Mouse (Mus musculus) inflammation-experienced regulatory T-cells, adult 6 months (primary cell): ENCODE measurements around the gene Mycbpap. TPM values are rescaled to one million over a fixed set of nuclear protein-coding genes. Genes with fewer than 3 reads are reported as not detected.

Experiments used
- ATAC-seq: one replicate; pipeline ENCODE4 v1.8.0; 2017
- polyA plus RNA-seq, 3 experiments: library from polyadenylated mRNA; unstranded; fragments of 100-300 nt; shearing (Covaris generic); gene quantifications; one replicate each; pipeline ENCODE4 v1.2.1; 2017

The Mycbpap gene
- polyA plus RNA-seq, 3 experiments from 2014 or later: not detected

DNA sequence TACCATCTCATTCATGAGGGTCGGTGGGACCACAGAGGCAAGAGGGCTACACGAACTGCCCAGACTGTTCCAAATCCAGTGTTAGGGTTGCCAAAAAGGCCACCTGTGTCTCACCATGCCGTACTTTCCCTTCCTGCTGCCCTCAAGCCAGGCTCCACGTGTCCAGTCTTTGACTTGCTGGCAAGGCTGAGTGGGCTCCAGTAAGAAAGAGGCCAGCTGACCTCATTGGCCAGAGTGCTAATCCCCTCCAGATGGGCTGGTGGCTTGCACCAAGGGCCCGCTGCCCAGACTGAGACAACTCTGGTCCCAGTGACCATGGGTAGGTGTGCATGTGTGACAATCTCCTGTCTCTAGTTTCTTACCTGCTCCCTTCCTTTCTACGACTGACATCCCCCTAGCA, 43.9 kb downstream of the Mycbpap start:
- no peak for ATAC-seq

- no peak for ATAC-seq
These were observed 45.8 kb downstream of the Mycbpap start for GRCm38 (mm10) chr11:94475722-94476121.

- no peak for ATAC-seq
These were observed 47.0 kb downstream of the Mycbpap start for GRCm38 (mm10) chr11:94474544-94474910.

DNA sequence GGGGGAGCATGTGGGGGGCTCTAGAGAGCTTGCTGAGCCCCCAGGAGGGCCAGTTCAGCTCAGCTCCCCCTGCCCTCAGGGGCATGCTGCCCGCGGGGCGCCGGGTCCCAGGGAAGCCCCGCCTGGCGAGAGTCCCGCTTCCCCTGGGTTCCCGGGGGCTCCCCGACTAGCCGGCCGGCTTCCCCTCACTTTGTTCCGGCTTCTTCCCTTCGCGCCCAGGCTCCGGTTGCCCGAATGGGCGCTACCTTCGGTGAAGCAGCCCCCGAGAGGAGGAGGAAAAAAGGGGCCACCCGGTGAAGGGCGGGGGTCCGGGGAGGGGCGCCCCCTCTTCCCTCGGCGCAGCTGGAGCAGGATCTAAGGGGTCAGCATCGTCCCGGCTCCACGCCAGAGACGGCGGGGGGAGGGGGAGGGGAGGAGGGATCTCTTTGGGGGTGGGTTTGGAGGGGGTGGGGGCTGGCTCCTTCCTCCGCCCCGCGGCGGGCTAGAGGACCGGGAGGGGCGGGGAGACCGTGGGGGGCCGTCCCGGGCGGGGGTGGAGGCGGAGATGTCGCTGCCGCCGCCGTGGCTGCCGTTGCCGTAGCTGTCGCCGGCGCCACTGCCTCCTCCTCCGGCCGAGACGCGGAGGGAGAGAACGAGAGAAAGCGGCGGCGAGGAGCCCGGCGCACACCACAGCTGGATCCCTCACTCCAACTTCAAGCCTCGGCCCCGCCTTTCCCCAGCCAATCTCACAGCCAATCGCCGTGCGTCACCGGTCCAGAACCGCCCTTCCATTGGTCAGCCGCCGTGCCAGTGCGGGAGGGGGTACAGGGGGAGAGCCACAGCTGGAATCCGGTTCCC, 47.6 kb downstream of the Mycbpap start, which contains the start of gene Cacna1g:
Cacna1g (minus strand) TSS at position 492 of the 837 bp plus-strand sequence.
- peak; percentile 72 for ATAC-seq

- peak; percentile 23 for ATAC-seq
These were observed 48.4 kb downstream of the Mycbpap start for GRCm38 (mm10) chr11:94472916-94473706.

DNA sequence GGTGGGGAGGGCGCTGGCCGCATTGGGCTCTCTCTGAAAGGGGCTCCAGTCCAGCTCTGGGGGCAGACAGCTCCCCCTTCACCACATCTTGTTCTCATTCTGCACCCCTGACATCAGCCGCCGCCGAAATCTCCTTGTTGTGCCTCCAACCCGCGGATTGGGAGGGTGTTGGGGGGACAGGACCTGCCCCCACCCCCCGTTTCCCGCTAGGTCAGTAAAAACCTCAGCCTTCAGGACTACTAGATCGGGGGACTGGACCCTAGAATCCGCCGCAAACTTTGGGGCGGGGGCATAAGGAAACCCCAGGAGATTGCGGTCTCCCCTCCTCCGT, 49.0 kb downstream of the Mycbpap start:
- ATAC-seq: peak; percentile 17

DNA sequence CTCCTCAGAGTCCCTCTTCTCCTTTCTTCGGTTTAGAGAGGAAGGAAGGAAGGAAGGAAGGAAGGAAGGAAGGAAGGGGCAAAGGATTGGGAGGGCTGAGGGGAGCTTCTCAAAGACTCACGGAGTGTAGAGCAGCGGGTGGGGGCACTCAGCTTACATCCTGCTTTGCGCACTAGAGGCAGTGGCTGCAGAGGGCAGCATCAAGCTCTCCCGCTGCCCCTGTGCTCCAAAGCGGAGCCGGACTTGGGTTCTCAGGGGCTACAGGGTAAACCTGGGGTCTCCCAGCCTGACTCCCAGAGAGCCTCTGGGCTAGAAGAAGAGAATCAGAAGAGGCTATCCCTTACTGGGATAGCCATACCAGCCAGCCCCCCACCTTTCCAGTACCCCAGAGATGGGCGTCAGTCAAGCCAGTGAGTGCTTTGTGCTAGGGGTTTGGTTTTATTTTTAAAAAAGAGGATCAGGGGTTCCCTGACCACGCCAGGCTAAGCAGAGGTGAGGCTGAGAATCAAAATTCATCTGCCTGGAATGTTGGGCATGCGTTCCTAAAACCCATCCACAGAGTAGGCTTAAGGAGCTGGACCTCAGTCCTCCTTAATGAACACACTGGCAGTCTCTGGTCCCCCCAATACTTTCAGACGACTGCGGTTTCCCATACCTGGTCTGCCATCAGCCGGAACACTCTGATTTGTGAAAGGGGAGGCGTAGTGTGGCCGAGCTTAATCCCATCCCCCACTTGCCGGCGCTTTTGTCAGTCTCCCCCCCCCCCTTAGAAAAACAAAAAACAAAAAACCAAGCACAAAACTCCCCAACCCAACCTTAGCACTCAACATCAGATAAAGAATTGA, 49.6 kb downstream of the Mycbpap start:
- no peak for ATAC-seq

GRCm38 (mm10) chr11:94470391-94470790, 51.2 kb downstream of the Mycbpap start:
- no peak for ATAC-seq

DNA sequence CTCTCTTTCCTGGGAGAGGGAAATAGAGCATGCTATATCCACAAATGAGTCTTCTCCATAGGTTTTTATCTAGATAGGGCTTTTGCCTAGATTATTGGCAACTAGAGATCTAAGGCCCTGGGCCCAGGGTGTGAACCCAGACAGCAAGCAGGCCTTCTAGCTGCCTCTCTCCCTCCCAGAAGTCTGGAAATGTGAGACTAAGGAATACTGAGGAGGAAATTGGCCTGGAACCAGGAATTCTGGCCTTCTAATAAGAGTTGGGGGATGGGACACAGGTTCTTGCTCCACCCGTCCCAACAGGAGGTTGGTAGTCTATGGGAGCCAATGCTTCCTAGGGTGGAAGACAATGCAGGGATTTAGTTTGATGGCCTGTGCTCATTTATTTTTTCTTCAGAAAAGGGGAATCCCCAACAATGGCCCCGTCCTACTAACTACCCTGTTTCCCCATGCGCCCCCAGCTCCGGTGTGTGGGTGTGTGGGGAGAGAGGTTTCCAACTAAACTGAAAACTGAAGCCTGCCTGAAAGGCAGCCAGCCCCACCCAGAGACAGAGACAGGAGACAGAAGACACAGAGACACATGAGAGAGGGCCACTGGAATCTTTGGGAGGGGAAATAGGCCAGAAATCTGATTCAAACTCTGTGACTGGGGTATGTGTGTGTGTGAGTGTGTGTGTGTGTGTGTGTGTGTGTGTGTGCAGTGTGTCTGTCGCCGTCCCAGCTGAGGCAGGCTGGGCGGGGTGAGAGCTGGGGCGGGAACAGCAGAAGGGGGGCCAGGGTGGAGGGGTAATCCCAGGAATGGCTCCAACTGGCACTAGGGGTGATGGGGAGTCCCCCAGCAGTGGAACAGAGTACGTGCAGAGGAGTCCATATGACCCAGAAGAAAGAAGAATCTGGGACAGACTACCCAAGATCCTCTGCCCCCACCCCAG, 52.1 kb downstream of the Mycbpap start:
- ATAC-seq: no peak

DNA sequence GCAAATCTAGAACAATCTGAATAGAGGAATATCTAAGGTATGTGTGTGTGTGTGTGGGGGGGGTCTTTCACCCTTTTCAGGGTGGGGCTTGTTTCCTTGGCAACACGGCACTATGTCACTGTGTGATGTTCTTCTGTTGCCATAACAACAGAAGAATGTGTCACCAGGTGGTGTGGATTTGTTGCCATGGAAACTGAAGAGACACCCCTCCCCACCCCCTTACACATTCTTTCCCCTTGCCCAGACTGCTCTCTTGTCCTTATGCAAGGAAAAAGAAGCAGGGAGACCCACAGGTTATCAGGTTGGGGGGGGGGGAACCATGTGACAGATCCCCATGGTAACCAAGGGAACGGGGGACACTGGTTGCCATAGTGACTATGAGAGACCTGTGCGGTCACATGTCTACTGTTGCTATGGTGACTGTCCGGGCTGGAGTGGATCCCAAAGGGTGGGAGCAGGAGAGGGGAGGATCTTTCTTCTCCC, 52.9 kb downstream of the Mycbpap start:
- ATAC-seq: no peak

DNA sequence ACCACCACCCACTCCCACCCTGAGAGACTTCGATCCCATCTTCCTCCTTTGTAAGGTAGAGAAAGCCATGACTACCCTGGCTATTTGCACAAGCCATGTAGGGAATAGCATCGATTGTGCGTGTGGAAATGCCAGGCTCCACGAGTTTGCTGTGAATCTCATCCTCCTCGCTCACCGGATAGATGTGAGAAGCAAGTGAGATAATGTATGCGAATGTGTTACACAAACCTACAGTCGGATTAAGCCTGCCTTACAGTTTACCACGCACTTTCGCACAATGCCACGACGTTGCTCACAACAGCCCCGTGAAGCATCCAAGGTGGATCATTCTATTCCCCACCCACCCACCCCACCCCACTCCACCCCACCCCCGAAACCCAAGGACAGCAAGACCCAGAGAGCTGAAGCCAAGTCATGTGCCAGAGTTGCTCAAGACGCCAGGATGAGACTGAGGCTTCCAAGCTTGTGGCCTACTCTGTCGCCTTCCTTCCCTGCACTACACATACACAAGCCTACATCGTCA, 55.1 kb downstream of the Mycbpap start:
- no peak for ATAC-seq

- ATAC-seq: no peak
These were observed 57.4 kb downstream of the Mycbpap start for GRCm38 (mm10) chr11:94464170-94464569.

GRCm38 (mm10) chr11:94461856-94462255, 59.7 kb downstream of the Mycbpap start:
- no peak for ATAC-seq

DNA sequence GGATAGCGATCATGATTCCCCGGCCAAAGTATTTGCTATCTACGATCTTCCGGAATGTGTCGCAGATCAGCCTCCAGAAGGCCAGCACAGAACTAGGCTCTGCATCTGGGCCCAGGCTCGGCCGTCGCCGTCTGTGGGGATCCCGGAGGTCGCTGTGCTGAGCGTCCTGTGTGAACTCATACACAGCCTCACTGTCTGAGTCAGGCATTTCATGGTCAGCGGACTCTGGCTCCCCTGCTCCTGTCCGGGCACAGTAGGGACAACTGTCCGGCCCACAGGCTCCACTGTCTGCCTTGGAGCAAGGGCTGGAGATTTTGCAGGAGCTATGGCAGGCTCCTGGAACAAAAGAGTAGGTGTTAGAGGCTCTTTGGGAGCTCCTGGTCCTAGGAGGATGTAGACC, 64.5 kb downstream of the Mycbpap start:
- no peak for ATAC-seq

- no peak for ATAC-seq
These were observed 65.2 kb downstream of the Mycbpap start for GRCm38 (mm10) chr11:94456347-94456746.

DNA sequence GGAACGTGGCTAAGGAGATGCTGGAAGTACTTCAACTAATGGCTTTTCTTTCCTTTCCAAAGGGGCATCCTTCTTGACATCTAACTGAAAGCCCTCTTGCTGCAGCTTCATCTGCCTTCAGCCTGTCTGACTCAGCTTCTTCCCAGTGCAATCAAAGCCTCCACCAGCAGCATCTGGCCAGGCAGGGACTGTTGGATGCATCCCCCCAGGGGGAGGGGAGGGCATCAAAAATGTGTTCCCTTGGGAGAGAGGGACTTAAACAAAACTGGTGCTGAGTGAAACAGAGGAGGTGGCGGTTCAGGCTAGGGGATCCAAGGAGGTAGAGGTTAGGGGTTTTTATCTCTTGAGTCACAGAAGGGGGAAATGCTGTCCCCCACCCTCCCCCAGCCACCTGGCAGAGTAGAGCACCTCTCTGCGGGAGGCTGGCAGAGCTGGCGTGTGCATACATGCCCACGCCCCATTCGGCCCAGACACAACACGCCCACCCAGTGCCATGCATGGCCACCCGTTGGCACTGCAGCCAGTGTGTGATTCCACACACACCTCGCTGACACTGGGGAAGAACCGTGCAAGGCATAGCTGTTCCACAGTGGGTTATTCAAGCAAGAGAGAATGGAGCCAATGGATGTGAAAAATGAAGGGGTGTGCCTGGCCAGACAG, 66.3 kb downstream of the Mycbpap start:
- ATAC-seq: no peak

DNA sequence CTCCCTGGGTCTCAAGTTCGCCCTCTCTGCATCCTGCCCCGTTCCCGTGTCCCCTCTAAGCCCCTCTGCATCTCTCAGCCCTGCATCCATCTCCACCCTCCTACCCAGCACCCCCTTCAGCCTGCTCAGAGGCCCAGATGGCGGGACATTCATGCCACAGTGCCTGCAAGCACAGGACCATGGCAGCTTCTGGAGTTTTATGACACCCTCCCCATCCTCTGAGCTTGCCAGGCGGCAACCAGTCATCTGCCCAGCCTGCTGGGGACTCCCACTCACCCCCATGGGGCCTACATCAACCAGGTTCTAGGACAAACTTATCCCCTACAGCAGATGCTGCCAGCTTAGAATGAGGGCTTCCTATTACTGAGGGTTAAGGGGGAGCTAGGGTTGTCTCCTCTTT, 66.8 kb downstream of the Mycbpap start:
- no peak for ATAC-seq
